Mouse (Mus musculus) intestine, embryonic 16.5 days (tissue): Measurements from ENCODE around the gene Apof. TPM values are rescaled to one million over a fixed set of nuclear protein-coding genes. Genes with fewer than 3 reads are reported as not detected.
"Not testable (repeated sequence)": the region's sequence is repeated elsewhere in the genome, so short reads cannot be mapped to it uniquely, and the experiment has no call there.

Source experiments
- ATAC-seq: fragments of 200-750 bp; cut with Nextera tagmentation; 2 replicates; pipeline ENCODE4 v1.8.0; 2017; ENCODE audit warnings: moderate TSS enrichment, moderate library complexity
- H3K27ac ChIP-seq: fragments of 300-500 bp; sonication (generic); 2 replicates; pipeline ENCODE4 v1.5.1; 2014; ENCODE audit warnings: mild to moderate bottlenecking, low read length
- H3K27me3 ChIP-seq: fragments of 300-500 bp; sonication (generic); replicated peaks from 2 replicates; pipeline ENCODE4 v1.6.1; 2014; ENCODE audit warnings: low read length, control low read depth, mixed read lengths; ENCODE audit not compliant: control insufficient read depth, insufficient read depth
- H3K36me3 ChIP-seq: fragments of 300-500 bp; sonication (generic); 2 replicates; pipeline ENCODE4 v1.6.1; 2014; ENCODE audit warnings: low read length, control low read depth; ENCODE audit not compliant: control insufficient read depth, insufficient read depth
- H3K4me1 ChIP-seq: fragments of 300-500 bp; sonication (generic); 2 replicates; pipeline ENCODE4 v1.6.1; 2014; ENCODE audit warnings: low read length, control low read depth, mixed read lengths; ENCODE audit not compliant: control insufficient read depth, insufficient read depth
- H3K4me2 ChIP-seq: fragments of 300-500 bp; sonication (generic); 2 replicates; pipeline ENCODE4 v1.6.1; 2014; ENCODE audit warnings: low read depth, low read length, control low read depth
- H3K4me3 ChIP-seq: fragments of 300-500 bp; sonication (generic); 2 replicates; pipeline ENCODE4 v1.5.1; 2014; ENCODE audit warnings: mild to moderate bottlenecking, low read length
- H3K9ac ChIP-seq: fragments of 300-500 bp; sonication (generic); 2 replicates; pipeline ENCODE4 v1.6.1; 2014; ENCODE audit warnings: low read depth, low read length
- H3K9me3 ChIP-seq: fragments of 300-500 bp; sonication (generic); 2 replicates; pipeline ENCODE4 v1.6.1; 2016; ENCODE audit warnings: low read length, control low read depth; ENCODE audit not compliant: control insufficient read depth
- WGBS: fragments of 180-500 bp; shearing (Covaris S2); extraction: QIAGEN DNeasy Blood & Tissue Kit; methylation state at CpG from one replicate; pipeline ENCODE4 v1.1.7; 2014; 5-methylcytosine and 5-hydroxymethylcytosine counted together
- polyA plus RNA-seq: library from polyadenylated mRNA; unstranded; fragments of >200 nt; fragmentation: Nextera tagmentation; extraction: Ambion mirVana; gene quantifications from 2 replicates; pipeline ENCODE4 v1.2.1, GENCODE M21; 2015

The Apof gene
- polyA plus RNA-seq, 1 experiment from 2014 or later = 3.5 TPM

GRCm38 (mm10) chr10:128270287-128270841, 1.9 kb downstream of the Apof start, which contains the start of gene Stat2:
TSS of gene Stat2 (plus strand) at chr10:128270559.
- Histone ChIP-seq H3K27me3 (no peaks in the 10 kb centered on the region), H3K36me3 (no peaks in the 10 kb centered on the region), H3K4me1 (peaks cover 7% of the 10 kb centered on the region), H3K9ac (peak within 1 kb of the TSS; percentile 81), H3K4me2 (peak within 1 kb of the TSS; percentile 66), H3K27ac (peak within 1 kb of the TSS; percentile 73), H3K4me3 (peak within 1 kb of the TSS; percentile 75), H3K9me3 (no peaks in the 10 kb centered on the region)
- WGBS = under 1% methylated on average over 43 of the region's 43 CpGs
- ATAC-seq = peak; percentile 99

GRCm38 (mm10) chr10:128270866-128271265, 2.4 kb downstream of the Apof start:
- Histone ChIP-seq H3K4me1 (peaks cover 7% of the 10 kb centered on the region), H3K36me3 (no peaks in the 10 kb centered on the region), H3K9ac (peak overlapping the region; percentile 81), H3K27ac (peak overlapping the region; percentile 73), H3K9me3 (no peaks in the 10 kb centered on the region), H3K27me3 (no peaks in the 10 kb centered on the region), H3K4me3 (peak overlapping the region; percentile 75), H3K4me2 (peak overlapping the region; percentile 65)
- WGBS = 41% methylated on average over 7 of the region's 7 CpGs
- no peak for ATAC-seq

- Histone ChIP-seq H3K27ac (no peak overlapping the region), H3K4me1 (peaks cover 7% of the 10 kb centered on the region), H3K27me3 (no peaks in the 10 kb centered on the region), H3K4me2 (no peak overlapping the region), H3K9me3 (no peaks in the 10 kb centered on the region), H3K36me3 (no peaks in the 10 kb centered on the region), H3K9ac (no peak overlapping the region), H3K4me3 (no peak overlapping the region)
- ATAC-seq = no peak
- WGBS = 65% methylated on average over 2 of the region's 2 CpGs
Measured at GRCm38 (mm10) chr10:128271883-128272282, 3.4 kb downstream of the Apof start.

- not testable (repeated sequence) for H3K9ac ChIP-seq, ATAC-seq, H3K27ac ChIP-seq, H3K4me3 ChIP-seq, H3K27me3 ChIP-seq, H3K4me2 ChIP-seq, H3K36me3 ChIP-seq, H3K9me3 ChIP-seq, H3K4me1 ChIP-seq
- WGBS = 91% methylated on average over 4 of the region's 7 CpGs
Measured at GRCm38 (mm10) chr10:128272819-128273439, 4.5 kb downstream of the Apof start.

GRCm38 (mm10) chr10:128275374-128275773, 6.9 kb downstream of the Apof start:
- not testable (repeated sequence) for ATAC-seq, H3K27me3 ChIP-seq
- WGBS = 96% methylated on average over 1 of the region's 1 CpGs

GRCm38 (mm10) chr10:128278158-128278557, 9.7 kb downstream of the Apof start:
- Histone ChIP-seq H3K4me2 (no peak overlapping the region), H3K4me3 (no peak overlapping the region), H3K27me3 (no peaks in the 10 kb centered on the region), H3K9me3 (no peaks in the 10 kb centered on the region), H3K27ac (no peak overlapping the region), H3K9ac (no peak overlapping the region), H3K36me3 (peaks cover 11% of the 10 kb centered on the region), H3K4me1 (no peaks in the 10 kb centered on the region)
- ATAC-seq = no peak
- 69% methylated on average over 6 of the region's 6 CpGs for WGBS

More at GRCm38 (mm10) chr10:128275374-128275773, 6.9 kb downstream of the Apof start:
- not testable (repeated sequence) for H3K4me3 ChIP-seq, H3K4me1 ChIP-seq, H3K9me3 ChIP-seq, H3K4me2 ChIP-seq, H3K27ac ChIP-seq, H3K36me3 ChIP-seq, H3K9ac ChIP-seq

GRCm38 (mm10) chr10:128280943-128281342, 12.5 kb downstream of the Apof start:
- WGBS = 66% methylated on average over 6 of the region's 6 CpGs
- Histone ChIP-seq H3K27ac (peak overlapping the region; percentile 64), H3K27me3 (no peaks in the 10 kb centered on the region), H3K36me3 (peaks cover 19% of the 10 kb centered on the region), H3K9me3 (no peaks in the 10 kb centered on the region), H3K9ac (no peak overlapping the region), H3K4me3 (no peak overlapping the region), H3K4me1 (no peaks in the 10 kb centered on the region), H3K4me2 (no peak overlapping the region)
- peak; percentile 90 for ATAC-seq

- 92% methylated on average over 14 of the region's 14 CpGs for WGBS
- no peaks in the 10 kb centered on the region for H3K4me1 ChIP-seq
- H3K27ac ChIP-seq = 0 out of 2 replicates have a peak overlapping the region, but pooled peaks have one; percentile 31
- H3K36me3 ChIP-seq = peaks cover 19% of the 10 kb centered on the region
- H3K9me3 ChIP-seq = no peaks in the 10 kb centered on the region
- no peak overlapping the region for H3K9ac ChIP-seq
- no peak overlapping the region for H3K4me3 ChIP-seq
- no peaks in the 10 kb centered on the region for H3K27me3 ChIP-seq
- H3K4me2 ChIP-seq = no peak overlapping the region
- no peak for ATAC-seq
Measured at GRCm38 (mm10) chr10:128281682-128282081, 13.2 kb downstream of the Apof start.

- WGBS = 85% methylated on average over 20 of the region's 20 CpGs
- no peak for ATAC-seq
- H3K36me3 ChIP-seq = peaks cover 16% of the 10 kb centered on the region
Measured at GRCm38 (mm10) chr10:128282886-128283450, 14.5 kb downstream of the Apof start.

More at GRCm38 (mm10) chr10:128282886-128283450, 14.5 kb downstream of the Apof start:
- Histone ChIP-seq H3K4me3 (no peak overlapping the region), H3K9ac (no peak overlapping the region), H3K9me3 (no peaks in the 10 kb centered on the region), H3K27me3 (no peaks in the 10 kb centered on the region), H3K4me2 (no peak overlapping the region), H3K4me1 (no peaks in the 10 kb centered on the region), H3K27ac (no peak overlapping the region)
